Mouse (Mus musculus) testis, adult 2 months (tissue): ENCODE measurements at regions not wholly inside any gene's neighbourhood (a gene's known extent, or its start where the extent isn't known, plus 50 kb on each side); places are given as distances from the start of the nearest gene placed in this dataset.

Experiments
- CTCF ChIP-seq: fragments of 200-500 bp; IDR thresholded peaks from 2 replicates; pipeline ENCODE4 v1.5.1; 2012; ENCODE audit warnings: low read depth, mild to moderate bottlenecking, inconsistent platforms, low read length, moderate library complexity; ENCODE audit not compliant: control insufficient read depth, insufficient read depth, insufficient replicate concordance
- POLR2A ChIP-seq: fragments of 200-500 bp; IDR thresholded peaks from 2 replicates; pipeline ENCODE4 v1.6.1; 2012; ENCODE audit warnings: low read depth, mild to moderate bottlenecking, inconsistent platforms, low read length, moderate library complexity; ENCODE audit not compliant: control insufficient read depth

DNA sequence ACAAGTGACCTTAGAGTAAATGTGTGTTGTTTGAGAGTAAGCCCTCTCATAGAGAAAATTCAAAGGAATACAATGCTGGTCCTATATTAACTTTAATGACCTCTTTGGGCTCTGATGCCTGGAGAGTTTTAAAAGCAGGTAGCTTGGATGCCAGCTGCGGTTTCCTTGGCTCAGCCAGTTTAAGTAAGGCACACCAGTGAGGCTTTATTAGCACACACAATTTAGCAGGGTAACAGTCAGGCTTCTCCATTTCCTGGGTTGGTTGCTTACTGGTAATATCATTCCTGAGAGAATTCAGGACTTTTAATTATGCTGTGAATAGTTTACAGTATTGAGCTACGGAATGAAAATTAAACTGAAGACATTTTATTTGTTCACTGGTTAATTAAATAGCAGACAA, 462.0 kb downstream of the Slc16a7 start:
- TF ChIP-seq POLR2A, result no peak
- TF ChIP-seq CTCF, result no peak
